Mouse (Mus musculus) hematopoietic stem cell, adult 5-6 weeks (primary cell): Measurements from ENCODE around the gene Steap1. TPM values are rescaled to one million over a fixed set of nuclear protein-coding genes. Genes with fewer than 3 reads are reported as not detected.

Source experiments
- ATAC-seq, 2 experiments: fragments of 125-278 bp in 1 of 2; replicated peaks in 1 of 2; 2 replicates each; pipeline ENCODE4 v1.8.0; 2016 to 2017; ENCODE audit warnings: inconsistent platforms in 2 of 2, mild to moderate bottlenecking in 2 of 2, moderate number of reproducible peaks in 2 of 2, low read depth in 1 of 2, moderate TSS enrichment in 1 of 2; ENCODE audit not compliant: low FRiP score in 2 of 2, poor library complexity in 2 of 2, severe bottlenecking in 2 of 2, insufficient read depth in 1 of 2, low TSS enrichment in 1 of 2
- total RNA-seq: library from RNA; stranded (forward); fragments of 172-1452, 232-1000 nt; gene quantifications from 2 replicates; pipeline ENCODE4 v1.2.3, GENCODE M21; 2017

Steap1 gene
- total RNA-seq = not detected in 2 replicates

DNA sequence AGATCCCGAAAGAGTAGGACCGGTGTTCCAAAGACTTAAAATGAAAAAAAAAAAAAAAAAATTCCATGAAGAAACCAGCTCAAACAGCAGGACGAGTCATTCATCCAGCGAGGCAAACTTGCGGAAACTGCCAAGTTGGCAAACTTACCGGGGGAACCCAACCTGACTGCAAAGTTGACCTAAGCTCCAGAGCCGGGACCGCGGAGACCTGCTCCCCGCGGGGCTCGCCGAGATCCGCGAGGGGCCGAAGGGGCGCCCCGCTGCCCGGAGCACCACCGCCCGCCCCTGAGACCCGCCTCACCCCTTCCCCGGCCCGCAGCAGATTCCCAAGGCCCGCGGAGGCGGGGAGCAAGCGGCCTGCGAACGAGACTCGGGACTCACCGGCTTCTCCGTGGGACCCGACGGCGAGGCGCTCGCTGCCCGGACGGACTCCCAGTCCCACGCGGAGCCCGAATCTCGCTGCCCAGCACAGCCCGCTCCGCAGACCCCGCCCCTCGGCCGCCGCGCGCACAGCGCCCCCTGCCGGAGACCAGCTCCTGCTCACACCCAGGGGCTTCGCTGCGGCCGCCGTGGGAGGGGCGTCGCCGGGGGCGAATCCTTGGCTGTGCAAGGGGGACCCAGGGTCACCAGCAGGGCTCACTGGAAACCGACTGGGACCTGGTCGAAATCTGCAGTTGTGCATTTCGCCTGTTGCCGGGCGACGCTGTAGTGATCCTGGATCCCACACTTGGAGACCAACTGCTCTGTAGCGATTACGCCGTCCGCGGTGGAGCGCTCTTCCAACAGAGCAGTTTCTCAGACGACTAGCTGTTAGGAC is at the start of gene Steap1:
Steap1 (minus strand) TSS at position 461 of the 817 bp plus-strand sequence.
- peak; percentile 80 to 83 for ATAC-seq

DNA sequence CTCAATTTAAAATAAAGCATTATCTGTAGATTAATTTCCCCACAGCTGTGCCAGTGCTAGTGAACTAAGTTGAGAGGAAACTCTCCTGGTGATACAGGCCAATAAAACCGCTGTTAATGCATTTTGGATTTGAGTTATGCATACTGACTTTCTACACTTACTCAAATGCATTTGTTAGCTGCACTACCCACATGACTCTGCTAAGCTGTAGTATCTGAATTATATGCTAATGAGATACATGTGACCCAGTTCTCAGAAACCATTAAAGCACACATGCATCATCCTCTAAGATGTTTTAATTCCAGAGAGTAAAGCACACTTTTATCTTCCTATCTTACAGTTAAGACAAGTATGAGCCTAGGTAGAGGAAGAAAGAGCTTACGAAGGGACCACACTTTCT is 38.0 kb upstream of the Steap1 start:
- no peak for ATAC-seq

DNA sequence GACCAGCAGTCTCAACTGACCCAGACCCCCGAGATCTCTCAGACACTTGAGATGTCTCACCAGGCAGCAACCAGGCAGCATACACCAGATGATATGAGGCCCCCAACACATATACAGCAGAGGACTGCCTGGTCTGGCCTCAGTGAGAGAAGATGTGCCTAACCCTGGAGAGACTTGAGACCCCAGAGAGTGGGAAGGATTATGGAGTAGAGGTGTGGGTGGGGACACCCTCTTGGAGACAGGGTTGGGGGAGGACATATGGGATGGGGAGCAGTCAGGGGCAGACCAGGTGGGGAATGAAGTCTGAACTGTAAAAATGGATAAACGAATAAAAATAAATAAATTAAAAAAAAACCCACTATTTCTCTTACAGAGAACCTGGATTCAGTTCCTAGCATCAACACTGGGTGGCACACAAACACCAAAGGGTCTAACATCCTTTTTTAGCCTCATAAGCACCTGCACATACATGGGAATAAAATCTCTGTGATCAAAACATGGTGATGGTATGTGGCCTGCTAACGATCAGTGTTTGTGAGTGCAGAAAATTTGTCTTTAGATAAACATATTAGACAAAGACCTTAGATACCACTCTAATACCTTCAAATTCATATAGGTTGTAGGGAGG is 7.4 kb upstream of the Steap1 start:
- no peak for ATAC-seq

DNA sequence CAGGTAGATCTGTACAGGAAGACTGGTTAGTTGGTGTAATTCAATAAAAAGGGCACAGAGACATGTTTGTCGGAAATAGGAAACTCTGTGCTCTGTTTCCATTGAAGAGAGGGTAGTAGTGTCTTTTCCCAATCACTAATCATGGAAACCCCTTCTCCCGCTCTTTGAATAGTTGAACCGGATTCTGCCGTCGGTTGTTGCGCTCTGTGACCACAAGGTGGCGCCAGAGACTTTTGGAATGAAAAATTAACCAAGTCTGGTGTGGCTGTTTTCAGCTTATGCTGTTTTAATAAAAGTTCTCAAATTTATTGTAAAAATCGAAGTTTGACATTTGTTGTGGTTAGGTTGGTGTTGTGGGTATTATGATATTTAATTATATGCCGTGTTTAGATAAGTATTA is 5.9 kb upstream of the Steap1 start:
- peak; percentile 42 to 62; a peak in 2 of 4 replicates for ATAC-seq

DNA sequence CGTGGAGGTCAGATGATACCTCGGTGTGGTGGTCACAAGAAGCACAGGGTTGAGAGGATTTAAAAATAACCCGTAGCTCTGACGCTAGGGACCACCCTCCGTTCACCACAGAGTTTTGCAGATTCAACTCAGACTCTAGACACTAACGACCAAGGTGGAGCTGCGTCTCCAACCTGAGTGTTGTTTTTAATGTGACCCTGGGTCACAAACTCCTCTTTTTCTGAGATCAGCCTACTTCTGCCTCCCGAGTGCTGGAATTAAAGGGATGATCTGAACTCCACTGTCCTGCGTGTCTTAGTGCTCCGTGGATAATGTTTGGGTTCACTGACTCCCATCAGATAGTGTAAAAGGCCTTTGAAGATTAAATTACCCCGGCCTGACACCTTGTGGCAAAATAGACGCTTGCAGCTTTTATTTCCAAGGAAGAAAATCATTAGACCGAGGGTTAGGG is 671 bp upstream of the Steap1 start:
- peak; percentile 71 to 82 for ATAC-seq

DNA sequence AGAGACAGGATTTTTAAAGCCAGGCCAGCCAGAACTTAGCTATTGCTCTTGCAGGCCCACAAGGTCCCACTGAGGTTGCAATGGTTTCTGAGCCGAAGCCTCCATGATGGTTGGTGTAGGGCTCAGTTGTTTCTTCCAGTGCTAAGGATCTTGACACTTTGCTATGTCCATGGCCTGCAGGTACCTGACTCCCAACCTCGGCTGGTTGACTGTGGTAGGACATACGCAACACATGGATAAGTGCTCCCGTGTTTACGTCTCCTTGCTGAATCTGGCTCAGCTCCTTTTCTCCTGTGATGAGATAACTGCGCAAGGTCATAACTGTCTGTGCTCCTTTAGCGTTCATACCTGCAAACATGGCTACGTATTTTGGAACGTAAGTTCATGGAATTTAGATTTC is 14.7 kb downstream of the Steap1 start:
- no peak for ATAC-seq

DNA sequence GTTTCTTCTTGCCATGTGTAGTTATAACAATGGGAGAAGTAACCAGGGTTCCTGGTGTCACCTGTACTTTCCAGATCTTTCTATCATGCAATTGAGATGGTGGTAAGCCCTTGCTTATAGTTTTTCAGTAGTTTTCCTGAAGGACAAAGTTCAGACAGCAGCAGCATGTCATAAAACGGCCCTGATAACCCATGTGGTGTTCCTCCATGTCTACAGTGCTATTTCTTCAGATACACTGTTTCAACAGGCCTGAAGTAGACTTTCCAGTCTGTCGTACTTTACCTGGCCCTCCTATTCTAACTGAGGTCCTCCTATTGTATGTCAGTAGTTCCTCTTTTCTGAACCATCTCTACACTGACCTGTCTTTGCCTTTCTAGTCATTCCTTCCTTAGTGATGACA is 16.3 kb downstream of the Steap1 start:
- no peak for ATAC-seq

DNA sequence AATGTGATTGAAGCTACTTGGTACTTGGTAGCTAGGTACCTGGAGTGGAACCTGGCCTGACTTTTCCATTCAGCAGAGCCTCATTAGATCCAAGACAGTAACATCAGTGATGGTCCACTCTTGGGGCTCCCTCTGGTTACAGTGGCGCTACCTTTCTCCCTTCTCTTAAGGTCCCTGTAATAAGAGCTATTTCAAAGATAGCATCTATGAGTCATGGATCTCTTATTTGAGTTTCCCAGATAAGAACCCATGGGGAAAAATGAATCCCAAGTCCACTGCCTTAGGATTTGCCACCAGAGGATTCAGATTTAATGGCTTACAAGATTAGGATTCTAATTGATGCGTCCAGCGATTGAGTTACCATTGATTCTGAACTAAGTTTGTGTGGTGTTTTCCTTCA is 16.9 kb downstream of the Steap1 start:
- no peak for ATAC-seq

DNA sequence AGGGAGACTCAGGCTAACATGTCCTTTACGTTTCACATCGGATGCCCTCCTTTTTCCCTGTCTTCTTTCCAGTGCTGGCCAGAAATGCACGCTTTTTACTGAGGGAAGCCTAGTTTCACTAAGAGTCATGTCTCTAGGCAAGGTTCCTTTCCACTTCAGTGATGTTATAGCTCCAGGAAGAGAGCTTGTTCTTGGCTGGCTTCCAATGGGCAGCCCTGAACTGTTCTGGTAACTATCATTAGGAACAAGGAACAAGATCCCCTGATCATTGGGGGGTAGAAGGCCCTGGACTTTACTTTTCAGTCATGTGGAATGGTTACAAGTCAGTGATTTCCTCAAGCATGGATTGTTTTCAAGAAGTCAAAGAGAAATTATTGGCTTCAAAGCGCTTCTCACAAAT is 19.2 kb downstream of the Steap1 start:
- no peak for ATAC-seq

DNA sequence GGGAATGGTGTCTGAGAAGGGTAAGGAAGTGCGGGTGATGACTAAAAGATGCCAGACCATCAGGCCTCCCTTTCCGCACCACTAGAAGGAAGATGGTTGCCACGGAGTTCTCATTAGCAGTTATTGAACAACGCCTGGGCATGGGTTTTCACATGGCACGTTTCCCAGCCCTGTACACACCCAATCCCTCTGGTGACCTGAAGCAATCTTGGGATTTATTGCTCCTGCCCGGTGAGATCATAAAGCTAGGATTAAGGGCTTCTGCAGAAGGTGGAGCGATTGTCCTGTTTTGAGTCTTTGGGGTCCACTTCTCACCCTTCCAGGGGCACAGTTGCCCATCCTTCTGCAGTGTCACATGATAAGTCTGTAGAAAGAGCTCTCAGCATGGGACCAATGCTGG is 26.9 kb downstream of the Steap1 start:
- ATAC-seq = no peak

DNA sequence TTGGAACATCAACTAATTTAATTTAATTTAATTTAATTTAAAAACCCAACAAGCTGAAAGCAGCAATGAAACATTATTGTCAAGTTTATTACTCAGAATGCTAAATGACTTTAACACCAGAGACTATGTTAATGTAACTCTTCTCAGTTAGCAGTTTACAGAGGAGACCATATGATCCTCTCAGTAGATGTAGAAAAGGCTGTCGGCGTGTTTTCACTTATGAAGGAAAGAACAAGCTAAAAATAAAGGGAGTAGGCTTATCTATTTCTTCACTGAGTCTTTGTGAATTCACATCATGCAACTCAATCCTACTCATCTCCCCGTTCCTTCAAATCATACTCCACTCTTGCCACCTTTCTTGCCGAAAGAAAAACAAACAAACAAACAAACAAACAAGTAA is 38.1 kb downstream of the Steap1 start:
- ATAC-seq = no peak

DNA sequence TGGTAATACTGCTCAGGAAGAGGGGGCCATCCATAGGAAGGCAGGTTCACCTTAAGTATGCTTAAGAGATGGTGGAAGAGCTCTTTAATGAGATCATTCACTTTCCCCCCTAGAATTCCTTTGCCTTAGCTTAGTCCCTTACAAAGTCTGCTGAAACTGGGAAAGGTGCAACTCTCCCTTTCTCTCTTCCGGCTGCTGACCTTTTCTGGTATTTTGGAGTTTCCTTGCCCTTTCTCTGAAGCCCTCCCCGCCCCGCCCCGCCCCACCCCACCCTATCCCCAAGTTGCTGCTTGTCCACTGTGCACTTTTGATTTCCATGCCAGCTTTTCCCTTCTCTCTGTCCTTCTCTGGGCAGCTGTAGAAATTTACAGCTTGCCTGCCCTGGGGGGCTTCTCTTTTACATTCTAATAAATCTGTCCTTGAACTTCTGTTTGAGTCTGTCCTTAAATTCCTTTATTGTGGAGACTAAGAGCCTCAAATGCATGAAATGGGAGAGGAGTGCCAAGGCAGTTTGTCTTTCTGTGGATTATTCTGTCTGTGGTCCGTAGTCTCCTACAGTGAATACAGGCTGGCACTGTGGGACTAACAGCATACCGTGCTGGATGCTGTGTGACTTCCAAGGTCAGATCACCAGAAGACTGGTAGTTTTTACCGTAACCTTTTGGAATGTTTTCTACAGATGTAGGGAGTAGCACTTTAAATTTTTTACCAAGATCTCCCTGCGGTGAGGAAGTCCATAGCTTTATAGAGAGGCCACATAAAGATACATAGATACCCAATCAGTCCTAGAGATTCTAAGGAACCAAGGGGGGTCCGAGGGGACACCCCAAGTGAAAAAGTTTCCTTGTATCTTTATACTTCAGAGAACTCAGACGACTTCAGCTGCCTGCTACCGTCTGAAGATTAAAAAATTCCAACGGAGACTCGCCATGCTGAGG is 41.5 kb downstream of the Steap1 start:
- ATAC-seq = no peak

DNA sequence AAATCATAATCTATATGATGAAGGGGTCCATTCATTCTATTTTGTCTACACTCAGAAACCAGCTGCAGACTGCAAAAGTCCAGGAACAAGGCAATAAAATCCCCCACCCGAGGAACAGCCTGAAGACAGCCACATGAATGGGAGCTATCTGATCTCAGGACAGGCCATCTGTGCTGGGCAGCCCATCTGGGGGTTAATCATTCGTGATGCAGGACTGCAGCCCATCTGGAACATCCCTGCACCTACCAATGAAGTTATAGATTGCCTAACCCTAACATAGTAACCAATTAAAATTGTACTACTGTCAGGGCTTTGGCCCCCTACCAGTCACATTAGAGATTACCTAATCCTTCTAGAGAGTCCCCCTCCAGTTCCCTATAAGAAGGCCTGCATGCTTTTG is 44.1 kb downstream of the Steap1 start:
- ATAC-seq = no peak

DNA sequence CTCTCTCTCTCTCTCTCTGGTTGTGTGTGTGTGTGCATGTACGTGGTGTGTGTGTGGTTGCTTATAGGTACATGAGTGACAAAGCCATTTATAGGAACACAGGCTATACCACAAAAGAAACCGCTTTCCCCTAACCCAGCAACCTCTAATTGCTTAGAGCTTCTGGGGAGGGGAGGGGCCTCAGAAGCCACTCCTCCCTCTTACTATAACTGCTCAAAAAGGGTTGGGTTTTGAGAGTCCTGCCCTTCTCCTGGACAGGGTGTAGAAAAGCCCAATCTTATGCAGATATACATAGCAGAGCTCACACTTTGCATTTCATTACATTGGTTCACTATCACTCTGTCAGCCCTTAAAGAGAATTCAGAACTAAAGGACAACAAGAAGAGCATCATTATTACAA is 48.7 kb downstream of the Steap1 start:
- ATAC-seq = no peak

DNA sequence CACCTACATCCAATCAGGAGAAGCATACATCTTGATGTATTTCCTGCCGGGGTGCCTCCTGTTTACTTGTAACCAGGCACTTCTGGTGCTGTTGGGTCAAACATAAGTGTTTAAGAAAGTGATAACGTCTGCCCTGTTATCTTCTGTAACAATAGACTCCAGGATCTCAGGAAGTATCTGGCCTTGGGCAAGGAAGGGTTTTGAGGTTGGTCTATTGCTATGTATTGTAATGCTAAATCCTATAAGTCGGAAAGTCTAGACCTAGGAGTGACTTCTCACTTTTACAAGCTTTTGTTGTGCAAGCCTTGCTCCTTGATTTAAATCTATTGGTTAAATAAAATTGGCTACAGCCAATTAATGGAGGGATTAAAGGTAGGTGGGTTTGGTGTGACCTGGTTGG is 50.3 kb downstream of the Steap1 start:
- ATAC-seq = no peak

DNA sequence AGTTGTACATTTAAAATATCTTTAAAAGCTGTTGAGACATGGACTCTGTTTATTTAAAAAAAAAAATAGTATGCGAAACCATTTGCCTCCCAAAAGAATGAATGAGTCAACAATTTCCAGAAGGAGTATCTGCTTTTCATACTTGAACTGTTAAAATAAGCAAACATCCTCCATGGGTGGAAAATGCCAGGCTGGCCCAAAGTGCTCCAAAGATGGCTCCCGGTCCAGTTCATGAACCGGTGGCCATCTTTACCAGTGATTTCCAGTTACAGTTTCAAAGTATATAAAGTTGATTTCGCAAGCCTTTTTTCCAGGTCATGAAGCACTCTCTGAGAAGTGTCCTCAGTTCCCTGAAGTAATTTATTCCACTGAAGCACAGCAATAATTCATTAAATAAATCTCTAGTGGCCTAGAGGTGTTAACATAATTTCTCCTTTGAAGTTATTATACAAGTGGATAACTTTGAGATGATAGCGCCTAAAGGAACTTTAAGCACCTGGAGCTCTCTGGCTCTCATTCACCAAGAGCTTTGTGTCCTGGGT is 53.7 kb downstream of the Steap1 start:
- no peak for ATAC-seq

DNA sequence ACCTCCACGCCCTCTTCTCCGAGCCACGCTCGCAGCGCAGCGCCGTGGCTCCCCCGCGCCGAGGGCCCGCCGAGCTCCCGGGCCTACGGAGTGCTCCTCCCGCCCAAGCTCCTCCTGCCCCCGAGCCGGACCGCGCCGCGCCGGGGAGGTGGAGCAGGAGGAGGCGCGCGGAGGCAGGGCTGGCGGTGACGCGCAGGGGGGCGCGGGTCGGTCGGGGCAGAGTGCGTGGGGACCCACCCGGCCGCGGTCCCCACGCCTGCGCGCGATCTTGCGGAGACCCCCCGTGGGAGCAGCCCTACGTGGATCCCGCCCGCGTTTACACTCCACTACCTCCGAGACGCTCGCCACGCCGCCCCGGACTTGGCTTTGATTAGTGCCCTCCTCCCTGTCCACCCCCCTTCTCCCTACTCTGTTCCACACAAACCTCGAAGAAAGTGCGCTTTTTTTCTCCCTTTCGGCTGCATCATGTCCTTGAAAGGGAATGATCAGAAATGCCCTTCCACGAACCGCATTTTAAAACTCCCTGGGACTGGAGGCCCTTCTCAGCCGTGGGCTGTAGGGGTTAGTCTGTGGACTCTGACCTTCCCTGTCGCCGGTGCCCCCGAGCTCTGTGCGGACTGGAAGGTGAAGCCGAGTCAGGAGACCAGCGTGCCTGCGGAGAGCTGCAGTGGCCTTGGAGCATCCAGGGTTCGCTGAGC is 55.0 kb downstream of the Steap1 start, which contains the start of gene Steap2:
Steap2 (minus strand) TSS at position 623 of the 698 bp plus-strand sequence.
- peak; percentile 39 to 67 for ATAC-seq
